Mouse (Mus musculus): ENCODE data around the gene Jph4. TPM values are rescaled to one million over a fixed set of nuclear protein-coding genes. Genes with fewer than 3 reads are reported as not detected.

Jph4 gene
- polyA plus RNA-seq, 1 experiment from 2014 or later: 41.3 TPM

DNA sequence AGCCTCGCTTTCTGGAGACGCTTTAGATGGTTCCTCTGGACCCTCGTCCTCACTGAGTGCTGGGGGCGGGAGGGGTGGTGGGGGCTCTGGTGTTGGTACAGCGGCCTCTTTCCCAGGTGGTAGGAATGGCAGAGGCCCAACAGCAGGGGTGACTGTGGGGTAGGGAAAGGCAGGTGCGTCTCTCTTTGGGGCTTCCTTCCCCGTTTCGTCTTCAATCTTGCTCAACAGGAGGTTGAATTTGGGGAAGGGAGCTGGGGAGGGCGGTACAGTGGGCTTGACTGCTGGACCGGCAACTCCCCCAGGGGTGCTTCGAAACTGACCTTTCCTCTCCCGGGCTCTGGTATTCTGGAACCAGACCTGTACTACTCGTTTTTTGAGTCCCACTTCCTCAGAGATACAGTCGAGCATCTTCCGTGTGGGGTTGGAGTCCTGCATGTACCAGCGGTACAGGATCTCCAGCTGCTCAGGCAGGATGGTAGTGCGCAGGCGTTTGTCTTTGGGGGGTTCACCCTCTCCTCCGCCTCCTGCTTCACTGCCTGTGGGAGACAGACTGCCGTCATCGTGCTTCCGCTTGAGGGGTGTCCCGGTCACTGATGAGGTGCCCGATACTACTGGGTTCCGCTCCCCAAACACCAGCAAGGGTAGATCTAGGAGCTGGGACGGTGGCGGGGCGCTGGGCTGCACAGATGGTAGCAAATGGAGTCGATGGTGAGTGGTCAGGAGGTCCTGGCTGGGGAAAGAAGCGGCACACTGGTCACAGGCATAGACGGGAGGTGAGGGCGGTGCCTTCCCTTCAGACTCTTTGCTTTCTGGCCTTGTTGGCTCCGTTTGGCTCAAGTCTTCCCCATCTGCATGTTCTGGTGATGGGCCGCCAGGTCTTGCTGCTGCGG, 52.0 kb downstream of the Jph4 start:
- no peaks in the 10 kb centered on the region for H3K9me3 ChIP-seq (ENCODE audit: control insufficient read depth, low read length)
- peaks cover 62% of the 10 kb centered on the region for H3K36me3 ChIP-seq (ENCODE audit: control insufficient read depth, insufficient read depth, low read length)
- peaks cover 25% of the 10 kb centered on the region for H3K4me1 ChIP-seq (ENCODE audit: control insufficient read depth, insufficient read depth, low read length)
- H3K9ac ChIP-seq (replicated peaks; ENCODE audit: low read depth, low read length): no peak overlapping the region
- H3K27ac ChIP-seq (ENCODE audit: low read depth, low read length): no peak overlapping the region
- no peaks in the 10 kb centered on the region for H3K27me3 ChIP-seq (ENCODE audit: control insufficient read depth, insufficient read depth, low read length)
- no peak overlapping the region for H3K4me2 ChIP-seq (ENCODE audit: low read depth, low read length)
- ATAC-seq (ENCODE audit: low read depth): no peak
- no peak overlapping the region for H3K4me3 ChIP-seq (ENCODE audit: low read depth, low read length)
- 81% methylated on average over 35 of the region's 35 CpGs for WGBS

DNA sequence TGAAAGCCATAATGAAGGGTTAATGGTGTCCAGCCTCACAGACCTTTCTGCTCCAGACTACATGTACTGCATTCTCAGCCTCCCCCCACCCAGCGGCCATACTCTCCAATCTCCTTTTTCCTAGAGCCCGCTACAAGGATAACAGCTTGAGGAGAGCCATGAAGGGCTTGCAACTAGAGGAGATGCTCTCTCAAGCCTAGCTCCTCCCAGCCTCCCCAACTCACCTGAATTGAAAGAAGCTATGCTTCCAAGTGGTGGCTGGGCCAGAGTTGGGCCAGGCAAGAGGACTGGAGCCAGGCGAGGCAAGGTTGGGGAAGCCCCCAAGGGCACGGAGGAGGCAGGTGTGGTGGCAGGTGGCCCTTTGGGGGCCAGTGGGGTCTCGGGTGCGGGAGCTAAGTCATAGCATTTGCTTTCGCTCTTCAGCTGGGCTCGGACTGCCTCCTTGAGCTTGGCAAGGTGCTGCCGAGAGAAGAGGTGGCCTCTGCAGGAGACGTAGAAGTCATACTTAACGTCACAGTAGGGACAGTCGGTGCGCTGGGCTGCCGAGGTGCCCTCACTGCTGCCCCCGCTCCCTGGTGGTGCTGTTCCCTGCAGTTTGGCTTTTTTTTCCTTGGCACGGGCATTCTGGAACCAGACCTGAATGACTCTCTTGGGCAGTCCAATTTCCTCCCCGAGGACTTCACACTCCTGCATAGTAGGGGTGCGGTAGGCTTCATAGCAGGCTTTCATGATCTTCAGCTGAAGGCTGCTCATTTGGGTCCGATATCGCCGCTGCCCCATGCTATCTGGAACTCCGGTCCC, 53.0 kb downstream of the Jph4 start:
- Histone ChIP-seq H3K4me3 (ENCODE audit: low read depth, low read length) (no peak overlapping the region), H3K27me3 (ENCODE audit: control insufficient read depth, insufficient read depth, low read length) (no peaks in the 10 kb centered on the region), H3K9ac (replicated peaks; ENCODE audit: low read depth, low read length) (no peak overlapping the region), H3K4me1 (ENCODE audit: control insufficient read depth, insufficient read depth, low read length) (peaks cover 26% of the 10 kb centered on the region), H3K36me3 (ENCODE audit: control insufficient read depth, insufficient read depth, low read length) (peaks cover 56% of the 10 kb centered on the region), H3K27ac (ENCODE audit: low read depth, low read length) (no peak overlapping the region), H3K9me3 (ENCODE audit: control insufficient read depth, low read length) (no peaks in the 10 kb centered on the region), H3K4me2 (ENCODE audit: low read depth, low read length) (no peak overlapping the region)
- ATAC-seq (ENCODE audit: low read depth): no peak
- 88% methylated on average over 22 of the region's 22 CpGs for WGBS

DNA sequence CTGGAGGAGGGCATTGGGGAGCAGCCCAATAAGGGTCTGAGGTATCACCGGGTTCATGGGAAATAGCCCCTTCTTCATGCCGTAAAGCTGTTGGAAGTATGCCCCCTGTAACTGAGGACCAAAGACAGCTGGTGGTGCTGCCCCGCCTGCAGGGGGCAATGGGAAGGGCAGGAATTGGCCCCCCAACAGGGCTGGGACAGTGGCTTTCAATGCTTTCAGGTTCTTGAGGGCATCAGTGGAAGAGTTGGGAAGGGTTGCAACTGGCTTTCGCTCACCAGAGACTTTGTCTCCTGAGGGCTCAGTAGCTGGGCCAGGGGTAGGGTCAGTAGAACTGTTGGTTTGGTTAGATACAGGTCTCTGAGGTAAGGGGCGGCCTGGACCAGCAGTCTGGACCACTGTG, 53.6 kb downstream of the Jph4 start:
- ATAC-seq (ENCODE audit: low read depth): no peak

DNA sequence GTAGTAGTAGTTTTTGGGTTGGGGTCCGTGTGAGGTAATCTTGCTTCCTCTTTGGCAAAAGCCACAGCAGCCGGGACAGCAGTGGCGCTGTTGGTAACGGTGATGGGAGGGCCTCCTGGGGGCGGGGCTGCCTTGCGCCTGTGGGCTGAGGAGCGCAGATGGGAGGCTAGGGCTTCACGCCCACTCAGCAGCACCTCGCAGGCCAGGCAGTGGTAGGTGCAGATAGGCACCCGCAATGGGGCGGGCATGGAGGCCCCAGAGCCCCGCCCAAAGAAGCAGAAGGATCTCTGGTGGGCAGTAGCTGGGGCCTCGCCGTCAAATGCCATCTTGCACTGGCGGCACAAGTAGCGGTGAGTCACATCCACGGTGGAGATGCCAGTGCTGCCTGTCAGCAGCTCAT, 54.1 kb downstream of the Jph4 start:
- Histone ChIP-seq H3K27me3 (ENCODE audit: control insufficient read depth, insufficient read depth, low read length) (no peaks in the 10 kb centered on the region), H3K27ac (ENCODE audit: low read depth, low read length) (no peak overlapping the region), H3K4me2 (ENCODE audit: low read depth, low read length) (peak overlapping the region; percentile 21), H3K9me3 (ENCODE audit: control insufficient read depth, low read length) (no peaks in the 10 kb centered on the region), H3K4me3 (ENCODE audit: low read depth, low read length) (no peak overlapping the region), H3K36me3 (ENCODE audit: control insufficient read depth, insufficient read depth, low read length) (peaks cover 46% of the 10 kb centered on the region), H3K9ac (replicated peaks; ENCODE audit: low read depth, low read length) (0 out of 2 replicates have a peak overlapping the region, but pooled peaks have one; percentile 1), H3K4me1 (ENCODE audit: control insufficient read depth, insufficient read depth, low read length) (peaks cover 26% of the 10 kb centered on the region)
- ATAC-seq (ENCODE audit: low read depth): peak; percentile 49; the same call in 1 of the 2 replicates
- WGBS: 10% methylated on average over 17 of the region's 17 CpGs

More for the DNA sequence above, 53.6 kb downstream of the Jph4 start:
- Histone ChIP-seq H3K9ac (replicated peaks; ENCODE audit: low read depth, low read length) (0 out of 2 replicates have a peak overlapping the region, but pooled peaks have one; percentile 1), H3K9me3 (ENCODE audit: control insufficient read depth, low read length) (no peaks in the 10 kb centered on the region), H3K4me3 (ENCODE audit: low read depth, low read length) (no peak overlapping the region), H3K4me2 (ENCODE audit: low read depth, low read length) (peak overlapping the region; percentile 21; the same call in 1 of the 2 replicates), H3K27ac (ENCODE audit: low read depth, low read length) (no peak overlapping the region), H3K27me3 (ENCODE audit: control insufficient read depth, insufficient read depth, low read length) (no peaks in the 10 kb centered on the region), H3K4me1 (ENCODE audit: control insufficient read depth, insufficient read depth, low read length) (peaks cover 26% of the 10 kb centered on the region), H3K36me3 (ENCODE audit: control insufficient read depth, insufficient read depth, low read length) (peaks cover 51% of the 10 kb centered on the region)
- WGBS: 68% methylated on average over 5 of the region's 5 CpGs

DNA sequence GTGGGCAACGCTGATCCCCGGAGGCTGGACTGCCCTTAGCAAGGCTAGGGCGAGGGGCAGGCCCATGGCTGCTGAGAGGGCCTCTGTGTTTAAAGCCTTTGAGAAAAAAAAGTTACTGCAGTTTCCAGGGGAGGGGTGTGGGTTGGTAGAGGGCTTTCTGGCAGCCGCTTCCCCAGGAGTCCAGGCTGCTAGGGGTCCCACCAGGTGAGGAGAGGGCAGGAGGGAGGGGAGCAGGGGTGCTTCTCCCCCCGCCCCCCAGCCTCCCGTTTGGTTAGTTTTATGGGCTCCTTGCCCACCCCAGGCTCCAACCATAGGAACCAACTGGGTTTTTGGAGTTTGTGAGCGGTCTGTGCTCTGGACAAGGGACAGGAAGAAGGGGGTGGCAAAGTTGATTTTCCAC, 54.9 kb downstream of the Jph4 start:
- no peak overlapping the region for H3K4me3 ChIP-seq (ENCODE audit: low read depth, low read length)
- H3K4me2 ChIP-seq (ENCODE audit: low read depth, low read length): no peak overlapping the region
- H3K9me3 ChIP-seq (ENCODE audit: control insufficient read depth, low read length): no peaks in the 10 kb centered on the region
- peaks cover 31% of the 10 kb centered on the region for H3K4me1 ChIP-seq (ENCODE audit: control insufficient read depth, insufficient read depth, low read length)
- no peak overlapping the region for H3K9ac ChIP-seq (replicated peaks; ENCODE audit: low read depth, low read length)
- no peak overlapping the region for H3K27ac ChIP-seq (ENCODE audit: low read depth, low read length)
- ATAC-seq (ENCODE audit: low read depth): no peak
- H3K36me3 ChIP-seq (ENCODE audit: control insufficient read depth, insufficient read depth, low read length): peaks cover 42% of the 10 kb centered on the region
- 39% methylated on average over 7 of the region's 7 CpGs for WGBS
- H3K27me3 ChIP-seq (ENCODE audit: control insufficient read depth, insufficient read depth, low read length): no peaks in the 10 kb centered on the region

DNA sequence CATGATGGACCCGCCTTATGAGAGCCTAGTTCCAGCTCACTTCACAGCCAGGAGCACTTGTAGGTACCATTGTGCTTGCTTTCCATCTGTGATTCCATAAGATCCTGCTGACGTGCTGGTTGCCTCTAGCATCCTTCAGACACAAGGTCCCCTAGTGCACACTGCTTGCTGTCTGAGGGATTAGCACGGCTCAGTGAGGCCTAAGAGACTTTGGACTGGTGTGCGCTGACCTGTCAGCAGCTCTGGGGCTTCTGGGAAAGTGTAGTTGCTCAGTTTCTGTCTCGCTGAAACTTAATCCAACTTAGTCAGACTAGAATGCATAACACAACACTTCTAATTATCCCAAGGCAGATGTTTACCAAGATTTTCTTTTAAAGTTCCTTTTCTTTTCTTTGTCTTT, 56.8 kb downstream of the Jph4 start:
- Histone ChIP-seq H3K4me2 (ENCODE audit: low read depth, low read length) (peak overlapping the region; percentile 8; the same call in 1 of the 2 replicates), H3K4me1 (ENCODE audit: control insufficient read depth, insufficient read depth, low read length) (peaks cover 37% of the 10 kb centered on the region), H3K36me3 (ENCODE audit: control insufficient read depth, insufficient read depth, low read length) (peaks cover 26% of the 10 kb centered on the region), H3K9ac (replicated peaks; ENCODE audit: low read depth, low read length) (no peak overlapping the region), H3K27ac (ENCODE audit: low read depth, low read length) (peak overlapping the region; percentile 39), H3K27me3 (ENCODE audit: control insufficient read depth, insufficient read depth, low read length) (no peaks in the 10 kb centered on the region), H3K4me3 (ENCODE audit: low read depth, low read length) (no peak overlapping the region), H3K9me3 (ENCODE audit: control insufficient read depth, low read length) (no peaks in the 10 kb centered on the region)
- WGBS: 76% methylated on average over 5 of the region's 5 CpGs
- ATAC-seq (ENCODE audit: low read depth): no peak

DNA sequence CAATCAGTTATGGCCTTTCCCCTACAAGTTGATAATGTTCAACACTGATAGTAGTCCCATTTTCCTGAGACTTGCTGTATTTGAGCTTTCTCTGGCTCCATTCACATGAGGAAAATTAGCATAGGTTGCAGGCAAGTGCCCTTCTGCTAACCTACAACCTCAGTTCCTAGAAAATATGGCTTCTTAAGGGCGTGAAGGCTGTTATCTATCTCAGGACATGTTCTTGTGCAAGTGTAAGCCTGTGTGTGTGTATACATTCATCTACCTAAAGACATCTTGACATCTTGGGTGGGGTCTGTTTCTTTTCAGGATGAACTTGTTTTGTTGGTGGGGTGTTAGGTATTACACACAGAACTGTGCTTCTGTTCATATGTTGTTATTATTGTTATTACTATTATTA, 57.7 kb downstream of the Jph4 start:
- Histone ChIP-seq H3K4me2 (ENCODE audit: low read depth, low read length) (no peak overlapping the region; the same call in 1 of the 2 replicates), H3K9ac (replicated peaks; ENCODE audit: low read depth, low read length) (no peak overlapping the region), H3K36me3 (ENCODE audit: control insufficient read depth, insufficient read depth, low read length) (peaks cover 19% of the 10 kb centered on the region), H3K9me3 (ENCODE audit: control insufficient read depth, low read length) (no peaks in the 10 kb centered on the region), H3K27me3 (ENCODE audit: control insufficient read depth, insufficient read depth, low read length) (no peaks in the 10 kb centered on the region), H3K4me3 (ENCODE audit: low read depth, low read length) (no peak overlapping the region), H3K4me1 (ENCODE audit: control insufficient read depth, insufficient read depth, low read length) (peaks cover 37% of the 10 kb centered on the region), H3K27ac (ENCODE audit: low read depth, low read length) (no peak overlapping the region)
- no peak for ATAC-seq (ENCODE audit: low read depth)
- 89% methylated on average over 1 of the region's 1 CpGs for WGBS
